Mouse (Mus musculus): Measurements from ENCODE around the gene Pcif1.

Gene Pcif1

DNA sequence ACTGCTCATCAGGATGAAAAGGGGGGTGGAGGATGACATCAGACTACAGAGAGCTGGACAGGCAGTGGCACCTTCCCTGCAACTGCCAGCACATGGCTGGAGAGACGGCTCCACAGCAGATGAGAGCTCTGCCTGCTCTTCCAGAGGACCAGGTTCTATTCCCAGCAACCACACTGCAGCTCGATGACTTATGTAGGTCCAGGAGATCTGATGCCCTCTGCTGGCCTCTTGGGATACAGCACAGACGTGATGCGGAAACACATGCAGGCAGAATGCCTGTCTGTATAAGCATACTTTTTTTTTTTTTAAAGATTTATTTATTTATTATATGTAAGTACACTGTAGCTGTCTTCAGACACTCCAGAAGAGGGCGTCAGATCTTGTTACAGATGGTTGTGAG is 39.2 kb downstream of the Pcif1 start:
- DNase-seq (ENCODE audit: low read depth in 2 of 2, low spot score in 2 of 2): peak in 1 of 2 experiments; percentile 52

DNA sequence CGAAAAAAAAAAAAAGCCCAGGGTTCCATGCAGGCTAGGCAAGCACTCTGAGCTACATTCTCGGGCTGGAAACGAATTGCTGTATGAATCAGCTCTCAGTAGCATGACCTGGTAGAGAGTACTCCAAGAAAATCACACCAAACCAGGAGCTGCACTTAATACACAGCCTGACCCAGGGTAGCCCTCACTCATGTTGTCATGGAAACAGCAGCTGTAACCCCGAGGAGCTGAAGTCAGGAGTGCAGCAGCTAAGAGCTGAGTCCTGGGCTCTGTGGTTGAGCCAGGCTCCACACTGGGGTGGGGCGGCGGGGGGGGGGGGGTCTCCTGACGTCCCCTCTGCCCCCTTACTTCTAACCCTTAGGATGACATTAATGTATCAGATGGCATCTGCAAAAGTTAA is 42.9 kb downstream of the Pcif1 start:
- DNase-seq (ENCODE audit: low read depth in 2 of 2, low spot score in 2 of 2): no peak

DNA sequence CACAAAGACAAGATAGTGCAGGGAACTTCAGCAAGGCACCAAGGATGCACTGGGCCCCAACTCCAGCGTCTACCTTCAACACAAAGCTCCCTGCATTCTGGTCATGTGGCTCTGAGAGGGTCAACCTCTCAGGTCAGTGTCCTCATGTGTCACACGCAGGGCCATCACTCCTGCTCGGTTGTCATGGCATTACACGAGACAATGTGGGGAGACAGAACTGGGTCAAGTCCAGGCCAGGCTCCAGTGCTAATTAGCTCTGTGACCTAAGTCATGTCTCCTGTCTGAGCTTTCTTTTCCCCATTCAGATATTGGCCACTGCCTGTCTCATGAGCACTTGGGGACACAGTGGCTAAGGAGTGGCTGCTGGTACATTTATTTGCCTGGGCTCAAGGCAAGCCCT is 44.2 kb downstream of the Pcif1 start:
- no peak for DNase-seq (ENCODE audit: low read depth in 2 of 2, low spot score in 2 of 2)

DNA sequence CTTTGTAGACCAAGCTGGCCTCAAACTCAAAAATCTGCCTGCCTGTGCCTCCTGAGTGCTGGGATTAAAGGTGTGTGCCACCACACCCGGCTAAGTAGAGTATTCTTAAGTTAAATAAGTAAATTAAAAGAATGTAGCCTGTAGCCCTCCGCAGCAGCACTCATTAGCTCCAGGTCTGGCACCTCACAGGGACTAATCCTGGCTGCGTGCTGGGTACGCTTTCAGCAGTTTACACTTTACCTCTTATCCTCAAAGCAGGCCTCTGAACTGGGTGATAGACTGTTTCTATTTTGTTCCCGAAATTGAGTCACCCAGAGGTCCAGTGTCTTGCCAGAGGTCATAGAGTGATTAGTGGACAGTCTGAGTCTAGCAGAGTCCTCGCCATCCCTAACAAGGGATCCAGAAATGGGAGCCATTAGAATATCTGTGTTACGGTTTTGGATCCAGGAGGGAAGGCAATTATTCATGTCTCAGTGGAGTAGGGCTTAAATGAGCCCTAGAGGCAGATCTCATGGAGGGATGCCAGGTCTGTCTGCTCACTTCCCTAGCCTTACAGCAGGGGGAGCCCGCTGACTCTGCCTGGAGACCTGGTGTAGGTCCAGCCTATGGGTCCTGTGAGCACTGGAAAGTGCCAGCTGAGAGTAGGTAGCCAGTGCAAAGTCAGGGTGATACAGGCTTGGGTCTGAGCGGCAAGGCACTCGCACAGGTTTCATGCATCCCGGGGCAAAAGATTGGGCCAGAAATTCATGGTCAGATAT is 45.2 kb downstream of the Pcif1 start:
- peak; percentile 76 to 86 for DNase-seq (ENCODE audit: low read depth in 2 of 2, low spot score in 2 of 2)

DNA sequence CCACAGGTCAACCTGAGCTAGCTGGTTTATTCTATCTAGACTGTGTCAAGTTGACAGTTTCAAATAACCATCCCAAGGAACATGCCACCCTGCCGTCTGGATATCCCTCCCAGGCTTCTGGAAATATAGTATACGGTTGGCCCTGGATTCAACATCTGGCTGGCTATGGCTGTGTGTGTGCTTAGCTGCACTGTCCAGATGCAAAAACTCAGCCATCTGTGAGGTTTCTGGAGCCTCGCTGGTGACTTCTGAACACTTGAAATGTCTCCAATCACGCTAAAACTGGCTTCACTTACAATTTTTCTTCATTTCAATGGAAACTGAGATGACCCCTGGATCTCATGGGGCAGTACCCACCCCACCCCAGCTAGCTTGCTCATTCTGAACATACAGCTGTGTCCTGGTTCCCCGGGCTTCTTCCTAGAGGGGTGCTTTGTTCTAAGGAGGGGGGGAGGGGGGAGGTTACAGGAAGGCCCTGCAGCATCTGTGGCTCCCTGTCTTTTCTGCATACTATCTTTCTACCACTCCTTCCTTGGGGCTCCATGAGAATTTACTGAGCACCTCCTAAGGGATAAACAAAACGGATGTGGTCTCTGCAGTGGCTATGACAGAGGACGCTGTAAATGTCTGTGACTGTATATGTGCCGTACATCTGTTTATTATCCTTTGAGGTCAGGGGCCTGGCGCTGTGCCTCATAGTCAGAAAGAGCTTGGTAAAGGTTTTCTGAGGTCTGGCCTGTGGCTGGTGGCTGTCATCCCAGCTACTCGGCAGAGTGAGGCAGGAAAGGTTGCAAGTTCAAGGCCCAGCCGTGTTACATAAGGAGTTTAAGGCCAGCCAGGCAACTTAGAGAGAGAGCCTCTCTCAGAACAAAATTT is 51.8 kb downstream of the Pcif1 start:
- DNase-seq (ENCODE audit: low read depth in 2 of 2, low spot score in 2 of 2): no peak

DNA sequence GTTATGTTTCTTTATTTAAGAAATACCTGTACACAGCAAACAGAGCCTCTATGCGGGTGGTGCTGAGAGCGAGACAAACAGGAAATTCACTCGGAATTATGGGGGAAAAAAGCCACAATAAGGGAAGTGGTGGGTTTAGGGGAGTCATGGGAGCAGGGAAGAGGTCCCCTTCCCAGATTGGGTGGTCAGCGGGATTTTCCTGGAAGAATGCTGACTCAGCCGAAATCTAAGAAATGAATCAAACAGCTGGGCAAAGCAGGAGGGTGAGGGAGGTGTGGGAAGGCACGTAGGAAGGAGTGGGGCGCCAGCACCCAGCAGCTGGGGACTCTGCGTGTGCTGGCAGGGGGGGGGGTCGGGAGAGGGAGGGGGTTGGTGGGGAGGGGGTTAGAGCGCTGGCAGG is 54.4 kb downstream of the Pcif1 start:
- no peak for DNase-seq (ENCODE audit: low read depth in 2 of 2, low spot score in 2 of 2)

DNA sequence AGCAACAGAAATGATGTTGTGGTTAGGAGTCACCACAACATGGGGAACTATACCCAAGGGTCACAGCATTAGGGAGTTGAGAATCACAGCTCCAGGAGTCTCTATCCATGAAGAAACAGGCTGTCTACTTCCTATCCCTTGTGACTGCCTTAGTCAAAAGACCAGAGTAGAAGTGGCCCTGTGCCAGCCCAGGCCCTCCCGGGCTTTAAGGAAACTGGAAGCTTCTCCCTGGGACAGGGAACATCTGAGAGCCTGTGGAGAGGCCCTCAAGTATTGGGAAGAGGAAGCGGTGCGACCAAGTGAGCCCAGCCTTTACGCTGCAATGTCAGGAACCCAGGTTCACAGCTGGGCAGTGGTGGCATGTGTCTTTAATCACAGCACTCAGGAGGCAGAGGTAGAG is 56.9 kb downstream of the Pcif1 start:
- DNase-seq (ENCODE audit: low read depth in 2 of 2, low spot score in 2 of 2): no peak

DNA sequence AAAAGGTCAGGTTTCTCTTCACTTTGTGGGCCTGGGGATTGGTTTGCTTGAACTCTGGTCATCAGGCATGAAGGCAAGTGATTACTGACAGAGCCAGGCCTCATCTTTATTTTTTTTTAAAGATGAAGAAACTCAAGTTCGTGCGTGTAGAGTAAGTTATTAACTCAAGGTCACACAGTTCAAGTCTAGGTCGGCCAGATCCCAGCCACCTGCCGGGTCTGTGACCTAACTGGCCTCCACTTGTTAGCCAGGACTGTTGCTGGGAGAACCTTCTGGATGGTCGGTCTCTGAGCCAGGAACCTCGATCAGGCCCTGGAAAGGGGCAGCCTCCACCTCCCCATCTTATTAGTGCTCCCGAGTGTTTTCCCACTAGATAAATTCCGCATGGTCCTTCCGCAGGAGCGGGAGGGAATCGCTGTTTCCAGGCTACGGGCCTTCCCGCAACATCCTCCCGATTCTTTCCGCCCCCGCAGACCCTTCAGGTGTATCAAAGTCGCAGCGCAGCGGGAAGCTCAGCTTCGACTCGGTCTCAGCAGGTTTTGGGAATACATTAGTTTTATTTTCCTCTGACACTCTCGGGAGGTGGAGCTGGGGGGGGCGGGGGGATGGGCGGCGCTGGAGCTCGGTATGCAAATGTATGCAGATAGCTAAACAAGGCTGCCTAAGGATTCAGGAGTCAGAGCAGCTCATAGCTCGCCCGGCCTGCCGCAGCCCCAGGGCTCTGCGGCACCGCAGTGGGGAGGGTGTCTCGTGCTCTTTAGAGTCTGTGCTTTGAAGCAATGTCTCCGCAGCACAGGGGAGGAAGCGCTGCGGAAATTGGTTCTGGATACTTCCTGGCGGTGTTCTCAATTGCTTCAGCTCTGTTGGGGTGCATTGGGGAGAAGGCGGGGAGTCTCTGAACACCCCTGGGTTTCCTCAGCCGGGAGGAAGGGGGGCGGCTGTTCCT is 59.3 kb downstream of the Pcif1 start:
- peak; percentile 68 to 69 for DNase-seq (ENCODE audit: low read depth in 2 of 2, low spot score in 2 of 2)

DNA sequence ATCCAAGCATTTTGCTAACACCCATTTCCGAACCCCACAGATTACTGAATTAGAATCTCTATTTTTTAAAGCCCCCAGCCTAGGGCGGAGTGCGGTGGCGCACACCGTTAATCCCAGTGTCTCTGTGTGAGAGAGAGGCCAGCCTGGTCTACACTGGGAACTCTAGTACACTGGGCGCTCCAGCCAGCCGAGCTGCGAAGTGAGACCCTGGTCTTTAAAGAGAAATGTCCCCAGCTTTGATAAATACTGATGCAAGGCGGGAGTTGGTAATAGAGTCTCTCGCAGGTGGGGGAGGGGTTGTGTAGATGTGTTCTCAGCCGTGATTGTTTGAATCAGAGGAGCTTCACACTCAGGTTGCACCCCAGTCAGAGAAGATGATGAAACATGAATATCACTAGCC is 60.0 kb downstream of the Pcif1 start:
- DNase-seq (ENCODE audit: low read depth in 2 of 2, low spot score in 2 of 2): no peak

DNA sequence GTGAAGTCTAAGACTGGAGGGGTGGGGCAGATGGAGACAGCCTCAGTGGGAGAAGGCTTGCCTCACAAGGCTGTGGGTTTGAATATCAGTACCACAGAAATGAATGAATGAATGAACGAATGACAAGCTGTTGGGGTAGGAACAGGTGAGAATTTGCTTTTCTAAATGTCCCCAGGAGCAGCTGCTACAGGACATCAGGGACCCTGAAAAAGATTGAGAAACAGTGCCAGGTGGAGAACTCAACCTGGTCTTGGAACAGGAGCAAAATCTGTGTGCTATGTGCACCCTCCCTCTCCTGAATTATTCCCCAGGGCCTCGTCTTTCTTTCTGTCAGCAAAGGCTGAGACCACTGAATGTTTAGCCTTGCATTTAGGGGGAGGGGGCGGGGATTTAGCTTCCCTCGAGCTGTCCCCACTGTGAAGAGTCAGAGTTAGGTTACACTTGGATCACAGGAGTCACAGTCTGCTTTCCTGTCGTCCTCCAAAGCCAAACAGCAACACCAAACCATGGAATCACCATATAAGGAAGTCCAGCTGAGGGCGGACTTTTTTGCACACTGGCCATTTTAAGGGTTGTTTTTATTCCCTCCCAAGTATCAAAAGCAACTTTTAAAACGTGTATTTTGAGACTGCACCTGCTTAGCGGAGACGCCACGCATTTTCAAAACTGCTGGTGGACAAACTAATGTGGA is 61.2 kb downstream of the Pcif1 start, which contains the start of gene Mmp9:
Gene Mmp9 (plus strand): TSS at position 641 of the 691 bp plus-strand sequence.
- no peak for DNase-seq (ENCODE audit: low read depth in 2 of 2, low spot score in 2 of 2)

DNA sequence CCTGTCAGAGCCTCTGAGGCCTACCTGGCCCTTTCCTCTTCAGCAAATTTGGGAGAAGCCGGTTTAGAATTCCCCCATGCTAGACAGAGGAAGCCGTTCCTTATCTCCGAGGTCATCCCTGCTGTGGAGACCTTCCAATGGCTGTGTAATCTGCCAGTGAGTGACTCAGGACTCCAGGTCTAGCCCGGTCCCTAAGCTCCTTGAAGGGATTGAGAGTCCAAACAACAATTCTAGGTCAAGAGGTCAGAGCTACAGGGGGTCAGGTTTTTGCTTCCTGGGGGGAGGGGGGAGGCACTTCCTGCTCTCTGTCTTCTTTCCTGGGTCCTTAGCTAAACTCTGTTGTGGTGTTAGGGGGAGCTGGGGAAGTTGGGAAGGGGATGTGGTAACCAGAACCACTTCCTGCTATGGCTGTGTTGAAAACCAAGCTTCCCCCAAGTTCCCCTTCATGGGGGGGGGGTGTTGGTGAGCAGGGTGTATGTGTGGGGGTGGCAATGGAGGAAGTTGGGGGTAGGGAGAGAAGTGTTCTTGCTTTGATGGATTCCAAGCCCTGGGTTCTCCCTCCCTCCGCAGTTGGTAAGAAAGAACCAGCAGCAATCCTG is 63.7 kb downstream of the Pcif1 start:
- peak in 1 of 2 experiments; percentile 49 for DNase-seq (ENCODE audit: low read depth in 2 of 2, low spot score in 2 of 2)

Measured in CD8-positive naive resting alpha-beta T cell, adult 2 months (primary cell).